Mouse (Mus musculus) ovary, postnatal 10 days (tissue): ENCODE data around the gene Exoc2.

Experiments used
- DNase-seq: peaks from one replicate; pipeline ENCODE4 v3.0.0; 2022; ENCODE audit warnings: low spot score

The Exoc2 gene

DNA sequence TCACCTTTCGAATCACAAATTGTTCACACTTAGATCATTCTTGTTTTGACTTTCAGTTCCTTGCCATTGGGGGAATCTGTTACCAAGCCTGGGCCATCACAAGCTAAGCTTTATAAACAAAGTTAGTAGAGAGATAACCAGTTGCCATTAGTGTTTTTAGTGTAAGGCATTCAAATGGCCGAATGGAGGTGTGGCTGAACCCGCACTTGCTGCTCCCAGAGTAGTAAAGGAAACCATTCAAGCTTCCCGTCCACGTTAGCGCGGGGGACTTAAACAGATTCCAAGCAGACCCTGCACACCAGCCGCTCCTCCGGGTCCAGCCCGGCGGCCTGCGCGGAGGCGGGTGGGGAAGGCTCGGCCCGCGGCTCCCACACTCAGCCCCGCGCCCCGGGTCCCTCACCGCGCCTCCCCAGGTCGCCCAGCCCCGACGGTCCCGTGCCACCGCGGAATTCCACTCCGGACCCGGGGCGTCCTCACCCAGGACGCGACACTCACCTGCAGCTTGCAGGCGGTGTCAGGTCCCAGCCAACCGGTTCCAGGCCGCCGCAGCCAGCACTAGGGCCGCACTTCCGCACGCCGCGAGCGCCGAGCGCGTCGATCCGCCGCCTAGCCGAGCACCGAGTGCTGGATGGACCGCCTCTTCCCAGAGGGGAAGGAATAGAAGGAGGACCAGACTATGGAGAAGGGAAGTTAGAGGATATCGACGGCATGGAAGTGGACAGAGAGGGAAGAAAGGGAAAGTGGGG lies at the start of gene Exoc2, which contains the start of gene Gm5447:
Gene Exoc2, minus strand, starts transcription at position 593 of the 746 bp plus-strand sequence.
Gene Gm5447, plus strand, starts transcription at position 704 of the 746 bp plus-strand sequence.
- peak; percentile 69 for DNase-seq

DNA sequence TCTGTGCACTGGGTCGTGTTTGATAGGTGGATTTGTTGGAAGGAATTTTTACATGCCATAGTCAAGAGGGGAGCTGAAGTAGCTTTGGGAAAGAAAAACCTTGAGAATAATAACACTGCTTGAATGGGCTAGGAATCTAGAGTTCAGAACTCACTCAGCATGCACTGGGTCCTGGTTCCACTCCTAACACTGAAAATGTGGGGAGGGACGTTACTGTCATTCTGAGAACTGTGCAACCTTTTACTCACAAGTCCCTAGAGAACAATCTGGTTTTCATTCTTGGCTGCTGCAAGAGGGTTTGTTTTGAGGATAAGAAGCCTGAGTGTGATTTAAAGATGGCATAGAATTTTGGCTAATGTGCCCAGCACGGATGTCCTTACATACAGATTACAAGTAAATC lies 49.8 kb upstream of the Exoc2 start:
- DNase-seq: no peak

DNA sequence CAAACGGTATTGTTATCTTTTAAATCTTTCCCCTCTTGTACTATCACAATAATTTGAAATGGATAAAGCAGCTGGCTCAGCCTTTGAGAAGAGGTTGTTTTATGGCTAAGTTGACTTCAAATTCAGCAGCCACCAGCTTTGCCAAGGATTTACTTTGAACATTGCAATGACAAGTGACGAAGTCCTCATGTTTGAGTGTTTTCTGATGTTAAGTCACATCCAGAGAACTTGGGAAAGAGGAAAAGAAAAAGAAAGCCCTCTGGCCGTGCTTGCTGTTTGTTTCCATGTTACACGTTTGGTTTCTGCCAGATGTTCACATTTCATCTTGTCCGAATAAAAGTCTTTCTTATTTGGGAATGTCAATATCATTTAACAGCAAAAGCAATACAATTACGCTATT lies 48.0 kb upstream of the Exoc2 start:
- DNase-seq: no peak

DNA sequence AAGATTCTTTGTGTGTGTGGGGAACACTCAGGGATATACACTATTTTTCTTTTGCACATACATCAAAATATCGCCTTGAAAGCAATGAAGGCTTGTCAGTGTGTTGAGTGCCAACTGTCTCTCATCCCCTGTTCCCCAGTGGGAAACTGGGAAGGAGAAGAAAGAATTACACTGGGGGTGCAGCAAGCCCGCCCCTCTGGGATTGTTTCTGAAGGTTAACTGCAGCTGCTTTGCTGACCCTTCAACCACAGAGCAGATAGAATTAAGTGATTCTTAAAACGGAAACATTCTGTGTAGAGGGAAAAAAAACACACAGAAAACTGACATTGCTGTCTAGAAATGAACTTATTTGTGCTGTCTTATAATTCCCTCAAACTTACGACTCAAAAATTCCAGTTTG lies 47.6 kb upstream of the Exoc2 start:
- no peak for DNase-seq

DNA sequence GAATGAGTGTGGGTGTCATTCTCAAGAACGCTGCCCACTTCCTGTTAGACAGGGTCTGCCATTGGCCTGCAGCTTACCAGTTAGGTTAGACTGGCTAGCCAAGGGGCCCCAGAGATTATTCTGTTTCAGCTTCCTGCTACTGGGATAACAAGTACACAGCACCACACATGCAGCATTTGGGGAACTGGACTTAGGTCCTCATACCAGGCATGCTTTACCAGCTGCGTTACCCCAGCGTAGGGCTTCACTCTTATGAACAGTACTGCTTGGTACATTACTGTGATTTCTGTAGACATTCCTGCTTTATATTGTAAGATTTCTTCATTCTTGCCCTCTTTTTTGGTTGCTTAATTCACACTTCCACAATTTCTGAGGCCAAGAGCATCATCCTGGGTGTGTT lies 43.7 kb upstream of the Exoc2 start:
- no peak for DNase-seq

DNA sequence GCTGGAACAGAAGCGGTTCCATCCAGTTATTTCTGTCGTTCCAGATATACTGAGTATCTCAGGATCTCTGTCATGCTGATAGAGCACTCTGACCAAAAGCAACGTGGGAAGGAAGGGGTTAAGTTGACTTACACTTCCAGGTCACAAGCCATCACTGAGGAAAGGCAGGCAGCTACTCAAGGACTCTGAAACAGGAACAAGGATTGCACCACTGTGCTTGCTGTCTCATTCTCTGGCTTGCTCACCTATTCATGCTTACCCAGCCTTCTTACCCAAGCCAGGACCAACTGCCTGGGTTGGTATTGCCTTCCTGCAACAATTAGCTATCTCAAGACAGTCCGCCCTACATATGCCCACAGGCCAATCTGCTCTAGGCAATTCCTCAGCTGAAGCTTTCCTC lies 31.1 kb upstream of the Exoc2 start:
- no peak for DNase-seq

DNA sequence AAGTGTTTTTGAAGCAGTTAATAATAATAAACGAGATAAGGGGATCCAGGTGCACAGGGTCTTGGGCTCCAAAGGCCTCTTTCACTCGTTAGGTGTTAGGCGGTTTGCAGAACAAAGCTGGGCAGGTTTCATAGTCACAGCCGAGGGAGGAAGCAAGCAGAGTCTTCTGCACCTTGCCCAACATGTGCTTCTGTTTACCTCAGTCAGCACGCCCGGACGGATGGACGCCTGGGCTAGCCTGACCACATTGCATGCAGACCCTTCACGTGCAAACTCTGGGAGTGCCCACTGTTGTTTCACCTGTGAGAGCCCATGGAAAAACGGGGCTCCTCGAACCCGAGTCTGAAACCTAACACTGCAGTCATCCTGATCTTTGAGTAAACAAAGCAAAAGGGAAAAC lies 30.6 kb upstream of the Exoc2 start:
- no peak for DNase-seq

DNA sequence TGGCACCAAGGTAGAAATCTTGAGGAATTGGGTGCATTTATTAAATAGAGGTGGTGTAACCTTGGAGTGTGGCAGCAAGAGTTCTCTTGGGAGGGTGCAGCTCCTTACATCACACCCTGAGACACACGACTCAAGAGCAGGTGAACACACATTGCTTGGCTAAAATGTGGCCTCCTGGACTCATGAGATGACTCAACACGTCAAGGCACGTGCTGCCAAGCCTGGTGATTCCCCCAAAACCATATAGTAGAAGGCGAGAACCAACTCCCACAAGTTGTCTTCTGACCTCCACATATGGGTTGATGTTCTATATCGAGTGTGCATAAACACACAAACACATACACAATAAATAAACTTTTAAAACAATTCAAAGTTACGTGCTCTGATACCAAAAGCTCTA lies 25.9 kb upstream of the Exoc2 start:
- DNase-seq: no peak

DNA sequence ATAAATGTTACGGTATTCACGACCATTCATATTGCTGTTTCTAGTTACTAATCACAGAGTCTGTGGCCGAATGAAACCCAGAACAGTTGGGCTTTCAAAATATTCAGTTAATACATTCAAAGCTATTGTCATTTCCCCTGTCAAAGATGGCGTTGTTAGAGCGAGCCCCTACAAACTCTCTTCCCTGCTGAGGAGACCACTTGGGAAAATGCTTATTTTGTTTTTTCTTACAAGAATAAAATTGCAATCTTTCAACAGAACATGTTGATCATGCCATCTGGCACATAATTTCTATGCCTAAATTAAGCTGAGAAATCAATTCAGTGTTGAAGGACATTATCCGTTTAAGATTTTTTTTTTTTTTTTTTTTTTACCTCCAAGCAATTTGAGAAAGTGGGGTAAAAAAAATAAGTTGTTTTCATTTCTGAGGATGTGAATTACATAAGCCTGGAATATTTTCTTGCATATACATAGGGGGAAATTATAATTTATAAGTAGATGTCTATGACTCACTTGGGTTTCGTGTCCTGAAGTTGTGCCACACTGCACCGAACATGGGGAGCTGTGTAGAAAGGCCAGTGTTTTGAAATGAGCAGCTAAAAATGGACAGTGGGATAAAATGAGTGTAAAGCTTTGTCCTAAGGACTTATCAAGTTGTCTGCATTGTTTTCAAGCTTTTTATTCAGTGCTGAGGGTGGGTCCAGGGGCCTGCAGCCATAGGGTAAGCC lies 23.8 kb upstream of the Exoc2 start:
- DNase-seq: no peak

DNA sequence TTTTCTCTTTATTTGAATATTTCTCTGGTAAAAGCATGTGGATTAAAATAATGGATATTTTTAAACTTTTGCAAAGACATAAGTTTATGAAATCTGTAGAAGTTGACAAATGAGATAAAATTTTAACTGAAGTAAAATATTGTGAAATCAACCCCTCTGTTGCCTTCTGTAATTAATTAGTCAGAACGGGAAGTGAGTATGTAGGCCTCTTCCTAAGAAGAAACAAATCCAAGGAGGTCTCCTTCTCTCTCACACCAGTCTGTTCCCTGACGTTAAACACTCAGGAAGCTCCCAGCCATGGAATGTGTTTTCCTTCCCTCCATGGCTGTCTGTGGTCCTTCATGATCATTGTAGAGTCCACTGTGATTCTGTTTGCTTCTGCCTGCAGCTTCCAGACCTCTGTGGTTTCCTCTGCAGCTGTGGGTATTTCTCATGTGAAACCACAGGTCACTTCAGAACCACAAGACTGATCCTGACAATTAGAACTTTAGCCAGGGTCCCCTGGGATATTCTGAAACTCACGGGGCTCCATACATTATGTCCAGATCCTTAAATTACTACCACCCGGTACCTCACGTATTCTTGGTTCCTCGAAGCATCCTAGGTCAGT lies 20.5 kb upstream of the Exoc2 start:
- no peak for DNase-seq

DNA sequence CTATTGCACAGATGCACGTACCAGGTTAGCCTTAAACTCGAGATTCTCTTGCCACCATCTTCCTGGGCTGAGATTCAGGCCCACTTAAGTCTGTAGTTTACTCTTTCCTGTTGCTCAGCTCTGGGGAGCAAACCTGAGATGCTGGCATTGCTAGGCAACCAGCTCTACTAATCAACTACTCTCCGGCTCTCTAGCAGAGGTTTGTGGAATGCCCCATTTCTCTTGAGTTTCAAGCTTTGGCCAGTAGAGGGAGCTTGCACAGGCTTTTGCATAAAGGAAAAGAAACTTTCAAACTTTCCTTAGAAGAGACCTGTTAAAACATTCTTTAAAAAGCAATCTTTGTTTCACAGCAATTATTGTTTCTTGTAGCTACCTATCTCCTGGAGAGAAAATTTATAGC lies 19.9 kb upstream of the Exoc2 start:
- no peak for DNase-seq

DNA sequence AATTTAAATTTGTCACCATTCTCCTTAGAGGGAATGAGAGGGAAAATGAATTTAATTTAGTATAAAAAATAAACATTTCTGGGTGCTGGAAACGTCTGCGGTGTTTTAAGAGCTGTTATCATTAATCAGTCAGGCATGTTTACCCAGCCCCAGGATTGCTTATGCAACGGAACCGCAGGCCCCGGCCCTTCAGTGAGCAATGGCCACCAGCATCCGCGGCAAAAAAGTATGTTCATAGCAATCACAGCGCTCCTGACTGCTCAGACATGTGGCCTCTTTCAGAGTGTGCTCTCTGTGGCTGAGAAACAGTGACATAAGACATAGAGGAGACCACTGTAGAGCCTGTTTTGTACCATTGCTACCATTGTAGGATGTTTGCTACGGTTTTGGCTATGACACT lies 16.3 kb upstream of the Exoc2 start:
- no peak for DNase-seq

DNA sequence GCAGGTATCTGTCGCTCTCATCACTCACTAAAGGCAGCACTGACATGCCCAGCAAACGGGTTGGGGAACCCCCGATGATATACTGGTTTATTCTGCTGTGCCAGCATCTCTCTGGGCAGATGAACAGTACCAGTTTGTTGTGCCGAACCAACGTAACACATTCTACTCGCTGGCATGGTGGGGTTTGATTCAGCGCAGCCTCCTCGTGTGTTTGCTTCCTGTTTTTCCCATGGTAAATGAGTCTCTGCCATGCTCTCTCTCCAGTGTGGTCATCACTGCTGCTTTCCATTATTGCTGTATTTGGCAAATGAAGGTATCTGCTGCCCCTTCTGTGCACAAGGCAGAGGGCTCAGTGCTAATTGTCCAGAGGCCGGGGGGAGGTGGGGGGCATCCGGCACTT lies 15.8 kb upstream of the Exoc2 start:
- DNase-seq: no peak

DNA sequence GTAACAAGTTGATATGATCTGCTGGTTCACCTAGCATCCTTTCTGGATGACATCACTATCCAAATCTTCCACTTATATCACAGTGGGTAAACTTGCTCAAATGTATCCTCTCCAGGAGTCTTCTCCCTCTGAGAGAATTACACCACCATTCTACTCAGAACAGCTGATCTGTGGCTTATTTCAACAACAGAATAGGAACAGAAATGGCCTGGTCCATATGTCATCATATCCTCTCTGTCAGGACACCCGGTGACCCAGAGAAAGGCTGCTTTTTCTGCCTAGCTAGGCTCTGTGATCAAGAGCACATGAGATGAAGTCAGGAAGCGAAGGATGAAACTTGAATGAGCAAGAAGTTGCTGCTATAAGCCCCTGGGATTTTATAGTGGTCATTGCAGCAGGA lies 13.8 kb upstream of the Exoc2 start:
- DNase-seq: no peak

DNA sequence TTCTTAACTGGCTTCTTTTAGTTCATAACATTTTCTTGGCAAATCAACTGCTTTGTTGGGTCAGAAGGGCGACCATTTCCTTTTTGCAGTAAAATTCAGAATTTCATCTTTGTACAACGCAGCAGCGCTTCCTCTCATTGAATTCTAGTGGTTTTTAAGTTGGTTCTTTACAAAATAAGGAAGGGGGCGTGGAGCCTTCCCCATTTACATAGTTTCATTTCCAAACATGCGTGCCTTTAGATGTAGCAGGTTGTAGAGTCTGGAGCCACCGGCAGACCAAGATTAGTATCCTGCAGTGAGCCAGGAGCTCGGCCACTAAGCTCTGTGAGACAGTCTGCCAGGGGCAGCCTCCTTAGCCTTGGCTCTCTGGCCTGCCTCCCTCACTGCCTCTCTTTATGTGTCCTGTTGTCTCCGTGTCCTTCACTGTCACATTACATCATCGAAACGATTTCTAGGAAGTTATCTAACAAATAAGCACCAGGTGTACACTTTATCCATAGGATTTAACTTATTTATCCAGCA lies 13.1 kb upstream of the Exoc2 start:
- DNase-seq: no peak

DNA sequence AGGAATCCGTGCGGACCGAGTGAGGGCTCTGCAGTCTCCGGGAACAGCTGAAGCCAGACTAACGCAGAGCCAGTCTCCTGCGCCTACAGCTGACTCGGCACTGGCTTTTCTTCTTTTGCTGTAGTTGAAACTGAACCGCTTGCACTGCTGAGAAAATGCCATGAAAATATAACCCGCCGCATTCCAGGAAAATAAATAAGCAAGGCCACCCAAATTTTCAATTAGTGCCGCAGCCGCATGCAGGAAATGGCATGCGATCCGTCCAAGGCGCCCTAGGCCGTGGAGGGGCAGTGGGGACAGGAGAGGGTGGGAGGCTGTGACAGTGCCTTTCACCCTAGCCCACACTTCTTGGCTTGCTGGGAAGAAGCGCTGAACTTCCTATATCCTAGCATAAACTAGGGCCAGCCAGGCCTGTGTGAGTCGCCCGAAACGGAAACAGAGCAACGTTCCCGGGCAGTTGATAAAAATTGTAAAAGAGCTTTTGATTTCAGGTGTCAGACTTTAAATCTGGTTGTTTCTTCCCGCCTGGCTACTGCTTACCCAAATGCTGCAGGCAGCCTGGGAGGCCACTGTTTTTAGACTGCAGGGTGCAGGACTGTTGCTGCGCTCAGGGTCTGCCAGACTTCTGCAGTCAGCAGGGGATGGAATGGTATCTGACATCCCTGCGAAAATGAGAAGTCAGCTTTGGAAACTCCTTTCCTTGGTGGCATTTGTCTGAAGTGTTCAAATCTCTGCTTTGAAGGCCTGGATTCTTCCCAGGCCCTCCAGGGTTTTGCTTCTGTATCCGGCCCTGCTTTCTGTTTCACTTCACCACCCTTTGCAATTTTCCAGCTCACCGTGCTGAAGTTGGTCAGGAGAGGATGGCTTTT lies 11.9 kb upstream of the Exoc2 start:
- no peak for DNase-seq

DNA sequence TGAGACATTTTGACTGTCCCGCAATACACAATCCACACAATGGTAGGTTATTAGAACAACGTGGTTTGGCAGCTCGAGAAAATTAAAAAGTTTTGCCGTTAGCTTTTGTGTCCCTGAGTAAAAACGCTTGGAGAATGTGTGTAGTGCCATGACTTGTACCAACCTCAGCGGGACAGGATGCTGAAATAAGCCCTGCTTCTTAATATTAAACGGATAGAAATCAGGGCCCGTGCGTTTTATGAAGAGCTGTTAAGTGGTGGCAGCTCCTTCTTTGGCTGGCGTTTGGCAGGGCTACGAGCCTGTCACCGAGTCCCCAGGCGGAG lies 11.3 kb upstream of the Exoc2 start:
- DNase-seq: no peak

DNA sequence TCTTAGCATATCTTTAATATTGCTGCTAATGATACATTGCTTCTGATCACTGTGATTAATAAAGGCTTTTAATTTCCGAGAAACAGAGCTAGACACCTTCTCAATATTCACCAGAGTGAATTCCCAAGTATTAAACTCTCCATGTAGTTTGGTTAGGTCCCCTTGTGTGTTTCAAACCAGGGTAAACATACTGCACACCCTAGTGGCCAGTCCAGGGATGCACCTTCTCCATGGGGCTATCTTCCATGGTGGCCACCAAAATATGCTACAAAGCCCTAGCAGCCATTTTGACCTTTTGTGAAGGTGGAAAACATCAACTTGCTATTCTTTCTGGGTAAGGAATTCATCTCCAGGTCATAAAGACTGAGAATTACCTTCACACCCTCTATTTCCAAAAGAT lies 7.8 kb upstream of the Exoc2 start:
- DNase-seq: no peak

DNA sequence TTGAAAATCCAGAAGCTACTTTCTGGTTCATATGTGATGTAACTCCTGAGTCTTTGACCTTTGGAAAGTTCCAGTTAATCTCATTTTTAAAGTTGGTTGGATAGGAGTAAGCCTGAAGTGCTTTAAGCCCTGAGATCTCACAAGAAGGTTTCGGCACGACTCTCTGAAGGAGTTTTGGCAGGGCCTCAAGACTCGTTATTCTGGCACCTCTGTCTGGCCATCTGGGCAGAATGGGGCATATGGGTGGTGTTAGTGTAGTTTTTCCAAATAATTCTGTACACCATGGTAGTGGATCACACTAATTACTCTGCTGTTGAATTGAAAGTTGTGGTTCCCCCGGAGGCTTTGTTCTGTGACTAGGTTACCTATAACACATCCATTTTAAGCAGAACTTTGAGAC lies 4.3 kb upstream of the Exoc2 start:
- no peak for DNase-seq

DNA sequence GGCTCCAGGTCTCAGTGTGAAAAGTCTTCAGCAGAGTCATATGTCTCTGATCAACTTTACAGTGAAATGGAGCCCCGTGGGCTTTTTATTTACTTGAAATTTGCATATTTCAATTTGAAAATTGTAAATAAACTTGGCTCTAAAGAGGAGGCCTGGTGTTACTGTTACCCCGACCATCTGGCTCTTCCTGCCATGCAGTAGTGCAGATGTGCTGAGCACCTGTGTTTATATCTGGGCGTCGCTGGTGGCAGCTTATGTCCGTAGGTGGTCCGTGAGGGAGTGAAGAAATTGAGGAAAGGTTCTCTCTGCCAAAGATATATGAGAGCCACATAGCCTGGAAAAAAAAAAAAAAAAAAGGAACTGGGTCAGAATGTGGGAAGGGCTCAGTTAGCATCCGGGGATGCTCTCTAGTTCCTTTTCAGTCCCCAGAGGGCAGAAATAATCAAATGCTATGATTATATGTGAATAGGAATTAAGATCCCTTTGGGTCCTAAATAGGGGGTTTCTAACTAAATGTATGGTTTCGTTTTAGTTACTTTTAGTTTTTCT lies 2.7 kb upstream of the Exoc2 start:
- no peak for DNase-seq

DNA sequence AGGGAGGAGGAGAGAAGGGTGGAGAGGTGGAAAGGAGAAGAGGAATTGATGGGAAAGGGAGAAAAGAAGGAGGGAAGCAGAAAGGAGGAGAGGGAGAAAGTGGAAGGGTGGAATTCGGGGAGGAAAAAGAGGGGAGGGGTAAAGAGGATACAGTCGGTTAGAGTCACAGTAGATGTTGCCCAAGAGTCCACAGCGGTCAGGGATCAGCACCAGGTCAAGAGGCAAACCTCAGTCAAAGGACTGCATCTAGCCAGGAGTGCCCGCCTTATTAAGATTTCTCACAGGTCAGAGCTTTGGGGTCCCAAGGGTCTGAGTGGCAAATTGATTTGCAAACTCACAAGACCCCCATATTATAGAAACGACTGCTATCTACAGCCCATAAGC lies 346 bp upstream of the Exoc2 start:
- no peak for DNase-seq

DNA sequence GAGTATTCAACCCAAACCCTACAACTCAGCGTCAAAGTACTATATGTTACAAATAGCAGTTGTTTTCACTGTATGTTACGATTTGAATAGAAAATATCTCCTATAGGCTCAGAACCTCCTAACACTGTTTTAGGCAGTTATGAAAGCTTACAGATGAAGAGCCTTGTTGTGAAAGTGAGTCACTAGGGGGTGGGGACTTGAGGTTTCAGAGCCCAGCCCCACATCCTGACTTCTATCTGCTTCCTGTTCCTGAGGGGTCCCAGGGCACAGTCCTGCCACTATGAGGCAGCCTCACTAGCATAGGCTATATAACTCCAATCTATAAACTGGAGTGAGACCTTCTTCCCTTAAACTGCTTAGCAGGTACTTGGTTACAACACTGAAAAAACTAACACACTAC lies 1.8 kb downstream of the Exoc2 start:
- no peak for DNase-seq
